Mouse (Mus musculus) MEL (cell line): ENCODE measurements around the gene R3hcc1l. TPM values are rescaled to one million over a fixed set of nuclear protein-coding genes. Genes with fewer than 3 reads are reported as not detected.

ENCODE experiments used
- DNase-seq: peaks from one replicate; pipeline ENCODE4 v3.0.0; 2011; ENCODE audit warnings: low read depth, low spot score
- H3K27ac ChIP-seq: 2 replicates; pipeline ENCODE4 v1.5.1; 2012; ENCODE audit warnings: low read depth, mild to moderate bottlenecking, control low read depth, low read length, moderate library complexity; ENCODE audit not compliant: control insufficient read depth
- H3K27me3 ChIP-seq, 2 experiments: fragments of 150-350 bp in 1 of 2; sonication (generic) in 1 of 2; 2 replicates each; pipeline ENCODE4 v1.6.1; 2012; ENCODE audit warnings: low read length in 2 of 2, mild to moderate bottlenecking in 2 of 2, improper control_type of control experiment in 1 of 2, moderate library complexity in 1 of 2; ENCODE audit not compliant: insufficient read depth in 2 of 2, control insufficient read depth in 1 of 2
- H3K36me3 ChIP-seq, 2 experiments: 2 replicates each; pipeline ENCODE4 v1.6.1; 2012 to 2014; ENCODE audit warnings: low read length in 2 of 2, improper control_type of control experiment in 1 of 2, inconsistent platforms in 1 of 2, mild to moderate bottlenecking in 1 of 2; ENCODE audit not compliant: insufficient read depth in 2 of 2, control insufficient read depth in 1 of 2
- H3K4me1 ChIP-seq, 2 experiments: fragments of 150-350 bp in 1 of 2; sonication (generic) in 1 of 2; 2 replicates each; pipeline ENCODE4 v1.6.1; 2012; ENCODE audit warnings: low read length in 2 of 2, improper control_type of control experiment in 1 of 2, mild to moderate bottlenecking in 1 of 2; ENCODE audit not compliant: insufficient read depth in 2 of 2, control insufficient read depth in 1 of 2
- H3K4me3 ChIP-seq, 2 experiments: fragments of 150-350 bp in 1 of 2; sonication (generic) in 1 of 2; 2 replicates each; pipeline ENCODE4 v1.5.1; 2012; ENCODE audit warnings: low read depth in 2 of 2, low read length in 2 of 2, mild to moderate bottlenecking in 2 of 2, moderate library complexity in 2 of 2, control low read depth in 1 of 2, improper control_type of control experiment in 1 of 2; ENCODE audit not compliant: control insufficient read depth in 1 of 2, insufficient read depth in 1 of 2
- H3K79me2 ChIP-seq: 2 replicates; pipeline ENCODE4 v1.6.1; 2012; ENCODE audit warnings: mild to moderate bottlenecking, low read length, moderate library complexity; ENCODE audit not compliant: control insufficient read depth, poor library complexity, insufficient read depth
- H3K9ac ChIP-seq: 2 replicates; pipeline ENCODE4 v1.6.1; 2012; ENCODE audit warnings: low read depth, mild to moderate bottlenecking, control low read depth, low read length, moderate library complexity; ENCODE audit not compliant: control insufficient read depth, poor library complexity, severe bottlenecking
- H3K9me3 ChIP-seq: fragments of 150-350 bp; sonication (generic); replicated peaks from 2 replicates; pipeline ENCODE4 v1.6.1; 2012; ENCODE audit warnings: mild to moderate bottlenecking, low read length, improper control_type of control experiment, moderate library complexity; ENCODE audit not compliant: insufficient read depth
- CHD2 ChIP-seq: IDR thresholded peaks from 2 replicates; pipeline ENCODE4 v1.6.1; 2011; ENCODE audit warnings: low read length, improper control_type of control experiment
- ELF1 ChIP-seq: IDR thresholded peaks from 2 replicates; pipeline ENCODE4 v1.6.1; 2014; ENCODE audit warnings: low read depth, mild to moderate bottlenecking, inconsistent platforms, low read length, improper control_type of control experiment, moderate library complexity
- EP300 ChIP-seq, 2 experiments: IDR thresholded peaks; 2 replicates each; pipeline ENCODE4 v1.6.1; 2011; ENCODE audit warnings: improper control_type of control experiment in 2 of 2, low read length in 2 of 2, low read depth in 1 of 2, mild to moderate bottlenecking in 1 of 2
- ETS1 ChIP-seq: IDR thresholded peaks from 2 replicates; pipeline ENCODE4 v1.6.1; 2012; ENCODE audit warnings: low read depth, mild to moderate bottlenecking, inconsistent platforms, low read length, improper control_type of control experiment, moderate library complexity
- GABPA ChIP-seq: IDR thresholded peaks from 2 replicates; pipeline ENCODE4 v1.6.1; 2012; ENCODE audit warnings: low read depth, mild to moderate bottlenecking, inconsistent platforms, low read length, improper control_type of control experiment, moderate library complexity
- GATA1 ChIP-seq: IDR thresholded peaks from 2 replicates; pipeline ENCODE4 v1.6.1; 2011; ENCODE audit warnings: low read depth, low read length, improper control_type of control experiment
- HCFC1 ChIP-seq: IDR thresholded peaks from 2 replicates; pipeline ENCODE4 v1.6.1; 2012; ENCODE audit warnings: low read depth, mild to moderate bottlenecking, inconsistent platforms, low read length, improper control_type of control experiment, moderate library complexity
- KAT2A ChIP-seq: conservative IDR thresholded peaks from 2 replicates; pipeline ENCODE4 v1.6.1; 2012; ENCODE audit warnings: low read depth, low read length, improper control_type of control experiment, inconsistent platforms
- MAFK ChIP-seq: IDR thresholded peaks from 2 replicates; pipeline ENCODE4 v1.6.1; 2011; ENCODE audit warnings: low read depth, mild to moderate bottlenecking, low read length, improper control_type of control experiment, borderline replicate concordance
- MAZ ChIP-seq: IDR thresholded peaks from 2 replicates; pipeline ENCODE4 v1.6.1; 2012; ENCODE audit warnings: low read depth, mild to moderate bottlenecking, inconsistent platforms, low read length, improper control_type of control experiment
- NRF1 ChIP-seq: IDR thresholded peaks from 2 replicates; pipeline ENCODE4 v1.6.1; 2014; ENCODE audit warnings: low read depth, mild to moderate bottlenecking, inconsistent platforms, low read length, improper control_type of control experiment, moderate library complexity; ENCODE audit not compliant: poor library complexity, insufficient read depth, severe bottlenecking
- POLR2AphosphoS5 ChIP-seq: IDR thresholded peaks from 2 replicates; pipeline ENCODE4 v1.6.1; 2012; ENCODE audit warnings: low read depth, borderline replicate concordance, mild to moderate bottlenecking, inconsistent platforms, low read length, moderate library complexity, mixed read lengths
- USF1 ChIP-seq: IDR thresholded peaks from 2 replicates; pipeline ENCODE4 v1.6.1; 2014; ENCODE audit warnings: low read depth, mild to moderate bottlenecking, inconsistent platforms, low read length, improper control_type of control experiment, moderate library complexity
- USF2 ChIP-seq, 2 experiments: IDR thresholded peaks; 2 replicates each; pipeline ENCODE4 v1.6.1; 2011 to 2012; ENCODE audit warnings: improper control_type of control experiment in 2 of 2, low read length in 2 of 2, borderline replicate concordance in 1 of 2, inconsistent platforms in 1 of 2, low read depth in 1 of 2, mild to moderate bottlenecking in 1 of 2; ENCODE audit not compliant: insufficient read depth in 1 of 2
- ZC3H11A ChIP-seq: IDR thresholded peaks from 2 replicates; pipeline ENCODE4 v1.6.1; 2012; ENCODE audit warnings: low read depth, mild to moderate bottlenecking, inconsistent platforms, low read length, improper control_type of control experiment
- ZNF384 ChIP-seq: IDR thresholded peaks from 2 replicates; pipeline ENCODE4 v1.6.1; 2012; ENCODE audit warnings: low read depth, mild to moderate bottlenecking, inconsistent platforms, low read length, improper control_type of control experiment
- polyA plus RNA-seq, 2 experiments: library from polyadenylated mRNA; stranded (reverse) in 1 of 2; unstranded in 1 of 2; fragments of >175 nt in 1 of 2; fragments of >200 nt in 1 of 2; gene quantifications; 2 replicates each; pipeline versions ENCODE4 v1.2.1 to v1.2.4; 2012; ENCODE audit warnings: low replicate concordance in 2 of 2, low read depth in 1 of 2; ENCODE audit not compliant: insufficient read length in 2 of 2, insufficient read depth in 1 of 2, missing spikeins in 1 of 2
- total RNA-seq: library from RNA; depleted of rRNA; stranded (reverse); fragments of 300-350 nt; gene quantifications from 2 replicates; pipeline ENCODE4 v1.2.3, GENCODE M21; 2012; rRNA removed

R3hcc1l gene
- total and polyA plus RNA-seq, 3 experiments = 14.8 to 119 (median 21.5) TPM

- Histone ChIP-seq H3K4me1 (no peaks in the 10 kb centered on the region), H3K36me3 (no peaks in the 10 kb centered on the region), H3K27ac (no peak overlapping the region), H3K79me2 (no peaks in the 10 kb centered on the region), H3K4me3 (no peak overlapping the region), H3K9me3 (no peaks in the 10 kb centered on the region), H3K27me3 (no peaks in the 10 kb centered on the region), H3K9ac (no peak overlapping the region)
- peak; percentile 33 for DNase-seq
- peak; percentile 70 for TF ChIP-seq USF1
- TF ChIP-seq GATA1 = no peak
- TF ChIP-seq HCFC1 = no peak
- no peak for TF ChIP-seq GABPA
These were observed 121.0 kb downstream of the R3hcc1l start for GRCm38 (mm10) chr19:42639544-42639943.

- TF ChIP-seq ETS1 = no peak
- TF ChIP-seq GABPA = no peak
- TF ChIP-seq ZNF384 = no peak
- TF ChIP-seq POLR2AphosphoS5 = no peak
- no peak for TF ChIP-seq ELF1
- no peak for TF ChIP-seq USF2 (IDR thresholded peaks at IDR 0.05; ENCODE audit: borderline replicate concordance in 1 of 2, insufficient read depth in 1 of 2, low read depth in 1 of 2, low read length in 2 of 2)
- no peak for TF ChIP-seq MAZ
- TF ChIP-seq EP300 (IDR thresholded peaks at IDR 0.05; ENCODE audit: low read depth in 1 of 2, low read length in 2 of 2) = no peak
- no peak for TF ChIP-seq NRF1
- no peak for TF ChIP-seq CHD2
- TF ChIP-seq MAFK = no peak
- TF ChIP-seq ZC3H11A = no peak
- TF ChIP-seq KAT2A = no peak
- H3K4me1 ChIP-seq = no peaks in the 10 kb centered on the region
- no peaks in the 10 kb centered on the region for H3K27me3 ChIP-seq
- no peak for DNase-seq
- H3K27ac ChIP-seq = no peak overlapping the region
- no peaks in the 10 kb centered on the region for H3K36me3 ChIP-seq
- H3K79me2 ChIP-seq = no peaks in the 10 kb centered on the region
- no peaks in the 10 kb centered on the region for H3K9me3 ChIP-seq
- H3K9ac ChIP-seq = no peak overlapping the region
- no peak overlapping the region for H3K4me3 ChIP-seq
These were observed 121.7 kb downstream of the R3hcc1l start for GRCm38 (mm10) chr19:42640211-42640610.

Other genes with a start within 250 kb of the R3hcc1l start
- gene Crtac1, start 87.0 kb upstream of the R3hcc1l start, total RNA-seq = not detected in 2 replicates
- under 1 TPM in 1 of 2 experiments, not detected in 1; 0.15 TPM for gene Crtac1, start 87.0 kb upstream of the R3hcc1l start, polyA plus RNA-seq
- 0.04 TPM in 1 of 2 replicates, not detected in the other for gene Loxl4, start 94.1 kb downstream of the R3hcc1l start, total RNA-seq
- under 1 TPM in 1 of 2 experiments, not detected in 1; 0.03 TPM for gene Loxl4, start 94.1 kb downstream of the R3hcc1l start, polyA plus RNA-seq
- gene Pyroxd2, start 234.0 kb downstream of the R3hcc1l start, total RNA-seq = 2.7 and 4.1 TPM in 2 replicates
- 10 to 100 TPM in 1 of 2 experiments, not detected in 1; 17.0 TPM for gene Pyroxd2, start 234.0 kb downstream of the R3hcc1l start, polyA plus RNA-seq